Mouse (Mus musculus): ENCODE measurements at regions not wholly inside any gene's neighbourhood (a gene's known extent, or its start where the extent isn't known, plus 50 kb on each side); places are given as distances from the start of the nearest gene placed in this dataset.

DNA sequence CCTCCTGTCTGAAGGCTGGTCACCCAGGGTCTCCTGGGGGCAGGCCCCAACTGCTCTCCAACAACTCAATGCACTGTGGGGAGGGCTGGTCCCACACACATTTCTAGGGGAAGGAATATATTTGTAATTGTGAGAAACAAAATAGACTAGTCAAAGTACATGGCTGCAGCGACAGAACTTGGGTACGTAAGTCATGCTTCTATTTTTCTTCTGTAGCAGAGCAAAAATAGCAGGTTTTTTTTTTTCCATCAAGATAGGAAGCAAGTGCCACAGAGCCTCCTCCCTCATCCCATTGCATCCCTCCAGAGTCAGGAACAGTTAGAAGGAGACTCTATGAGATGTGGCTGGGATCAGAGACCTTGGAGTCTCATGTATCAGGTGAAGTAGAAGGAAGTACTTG lies 124.9 kb upstream of the Tnr start:
- Histone ChIP-seq H3K4me3 (no peak overlapping the region), H3K27ac (no peak overlapping the region)
- no peak for DNase-seq
- intact Hi-C loops (cut with DNase I), result loop anchor here (5.0 kb wide), 2 partner anchors 169 to 384 kb away; no protein-coding TSS in a partner anchor
- TF ChIP-seq CTCF (IDR thresholded peaks at IDR 0.05), result no peak

DNA sequence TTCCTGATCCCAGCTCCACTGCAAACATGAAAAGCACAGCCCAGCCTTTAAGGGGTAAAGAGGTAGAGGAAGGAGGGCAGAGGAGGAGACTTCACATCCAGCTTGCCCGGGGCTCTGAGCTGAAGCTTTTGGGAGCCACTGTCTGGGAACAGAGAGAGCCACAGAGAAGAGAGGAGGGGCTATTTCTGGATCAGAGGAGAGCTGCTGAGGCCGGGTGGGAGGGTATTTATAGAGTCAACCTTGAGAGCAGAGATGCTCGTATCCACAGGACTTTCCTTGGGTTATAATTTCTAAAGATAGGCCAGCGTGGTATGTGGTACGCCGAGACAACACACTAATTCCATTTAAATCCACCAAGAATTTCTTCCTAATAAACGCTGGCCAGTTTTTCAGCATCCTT lies 117.3 kb upstream of the Tnr start:
- intact Hi-C loops (cut with DNase I), result no loop called here
- Histone ChIP-seq H3K27ac (no peak overlapping the region), H3K4me3 (no peak overlapping the region)
- no peak for DNase-seq
- TF ChIP-seq CTCF (IDR thresholded peaks at IDR 0.05), result no peak

DNA sequence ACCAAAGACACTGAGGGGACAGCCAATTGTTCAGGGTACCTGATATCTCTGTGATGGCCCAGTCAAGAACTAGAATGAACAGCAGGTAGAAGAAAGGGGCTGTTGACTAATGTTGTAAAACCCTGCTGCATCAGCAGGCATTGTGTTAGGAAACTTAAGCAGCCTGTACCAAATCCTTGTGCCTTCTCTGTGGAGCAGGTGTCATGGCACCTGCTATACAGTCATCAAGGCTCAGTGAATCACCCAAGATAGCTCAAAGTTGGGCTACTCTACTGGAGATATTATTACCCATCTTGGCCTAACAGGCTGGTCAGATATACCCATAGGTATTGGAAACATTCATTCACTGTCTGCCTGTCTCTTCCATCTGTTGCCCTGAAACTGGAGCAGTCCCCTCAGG lies 116.8 kb upstream of the Tnr start:
- Histone ChIP-seq H3K4me3 (no peak overlapping the region), H3K27ac (no peak overlapping the region)
- intact Hi-C loops (cut with DNase I), result no loop called here
- DNase-seq, result no peak
- TF ChIP-seq CTCF (IDR thresholded peaks at IDR 0.05), result no peak

DNA sequence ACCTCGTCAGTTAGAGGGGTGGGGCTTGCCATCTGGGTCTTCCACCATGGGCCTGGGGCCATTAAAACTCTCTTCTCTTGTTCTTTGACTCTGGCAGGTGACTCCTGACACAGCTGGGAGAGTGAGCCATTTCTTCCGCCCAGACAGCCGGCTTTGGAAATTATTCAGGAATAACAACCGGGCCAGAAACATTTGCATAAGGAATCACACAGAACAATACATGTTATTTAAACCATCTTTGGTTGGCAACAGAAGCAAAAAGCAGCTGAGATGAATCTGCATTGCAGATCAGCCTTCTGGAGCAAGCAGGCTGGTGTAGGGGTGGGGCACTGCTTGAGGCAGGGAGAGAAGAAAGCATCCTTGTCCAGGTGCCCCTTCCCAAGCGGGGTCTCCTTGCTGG lies 110.2 kb upstream of the Tnr start:
- H3K4me3 ChIP-seq, result no peak overlapping the region
- no peak for TF ChIP-seq CTCF (IDR thresholded peaks at IDR 0.05)
- intact Hi-C loops (cut with DNase I), result no loop called here
- H3K27ac ChIP-seq, result no peak overlapping the region
- no peak for DNase-seq

DNA sequence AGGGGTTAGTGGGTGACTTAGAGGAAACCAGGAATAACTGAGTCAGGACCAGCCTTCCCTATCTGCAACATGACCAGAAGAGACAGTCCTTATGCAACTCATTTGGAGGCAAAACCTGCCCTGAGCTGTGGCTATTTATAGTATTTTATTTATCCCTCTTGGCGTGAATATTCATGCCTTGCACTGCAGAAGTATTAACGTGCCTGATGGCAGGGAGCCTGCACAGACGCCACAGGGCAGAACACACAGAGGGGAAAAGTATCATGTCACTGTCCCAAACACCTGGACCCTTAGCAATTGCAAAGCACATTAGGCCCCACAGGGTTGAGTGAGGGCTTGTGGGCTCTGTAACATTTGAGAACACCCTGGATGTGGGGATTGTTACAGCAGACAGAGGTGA lies 107.9 kb upstream of the Tnr start:
- no peak for TF ChIP-seq CTCF (IDR thresholded peaks at IDR 0.05)
- DNase-seq, result peak; percentile 73
- Histone ChIP-seq H3K27ac (peak overlapping the region; percentile 70; the same call in 1 of the 2 replicates), H3K4me3 (no peak overlapping the region)
- intact Hi-C loops (cut with DNase I), result no loop called here

DNA sequence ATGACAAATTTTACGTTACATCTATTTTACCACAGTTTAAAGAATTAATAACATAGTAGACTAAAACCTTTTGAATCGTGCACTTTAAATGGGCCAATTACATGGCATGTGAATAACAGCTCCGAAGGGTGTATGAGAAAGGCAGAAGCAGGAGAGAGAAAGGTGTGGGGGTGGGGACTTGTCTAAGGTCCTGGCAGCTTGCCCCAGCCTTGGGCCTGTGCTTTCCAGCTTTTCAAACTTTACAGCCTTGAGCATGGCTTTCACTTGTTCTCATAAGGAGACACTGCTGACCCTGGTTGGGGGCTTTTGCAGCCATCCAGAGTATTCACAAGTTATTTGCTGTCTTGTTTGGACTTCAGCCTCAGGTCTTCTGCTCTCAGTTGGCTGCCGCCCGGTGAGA lies 106.4 kb upstream of the Tnr start:
- intact Hi-C loops (cut with DNase I), result no loop called here
- DNase-seq, result no peak
- no peak overlapping the region for H3K4me3 ChIP-seq
- H3K27ac ChIP-seq, result no peak overlapping the region
- no peak for TF ChIP-seq CTCF (IDR thresholded peaks at IDR 0.05)

DNA sequence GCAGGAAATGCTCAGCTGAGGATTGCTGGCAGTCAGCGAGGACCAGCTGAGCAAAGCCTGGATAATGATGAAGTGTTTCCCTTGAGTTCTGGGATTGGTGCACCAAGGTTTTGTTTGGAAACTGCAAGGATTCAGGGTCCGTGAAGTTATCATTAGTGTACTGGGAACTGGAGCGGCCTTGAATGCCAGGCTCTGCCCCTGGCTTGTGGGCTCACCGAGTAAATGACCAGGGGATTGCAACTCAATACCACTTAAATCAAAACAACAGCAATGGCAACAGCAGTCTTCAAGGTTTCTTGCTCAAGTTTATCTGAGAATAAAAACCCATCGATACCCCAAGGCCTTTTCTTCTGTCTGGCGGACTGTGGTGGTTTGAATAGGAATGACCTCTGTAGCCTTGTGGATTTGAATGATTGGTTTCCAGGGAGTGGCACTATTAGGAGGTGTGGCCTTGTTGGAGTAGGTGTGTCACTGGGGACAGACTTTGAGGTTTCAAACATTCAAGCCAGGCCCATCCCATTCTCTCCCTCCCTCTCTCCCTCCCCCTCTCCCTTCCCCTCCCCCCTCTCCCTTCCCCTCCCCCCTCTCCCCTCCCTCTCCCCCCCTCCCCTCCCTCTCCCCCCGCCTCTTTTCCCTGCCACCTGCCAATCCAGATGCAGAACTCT lies 104.1 kb upstream of the Tnr start:
- no peak for DNase-seq
- H3K27ac ChIP-seq, result no peak overlapping the region
- intact Hi-C loops (cut with DNase I), result no loop called here
- TF ChIP-seq CTCF (IDR thresholded peaks at IDR 0.05), result no peak
- no peak overlapping the region for H3K4me3 ChIP-seq

DNA sequence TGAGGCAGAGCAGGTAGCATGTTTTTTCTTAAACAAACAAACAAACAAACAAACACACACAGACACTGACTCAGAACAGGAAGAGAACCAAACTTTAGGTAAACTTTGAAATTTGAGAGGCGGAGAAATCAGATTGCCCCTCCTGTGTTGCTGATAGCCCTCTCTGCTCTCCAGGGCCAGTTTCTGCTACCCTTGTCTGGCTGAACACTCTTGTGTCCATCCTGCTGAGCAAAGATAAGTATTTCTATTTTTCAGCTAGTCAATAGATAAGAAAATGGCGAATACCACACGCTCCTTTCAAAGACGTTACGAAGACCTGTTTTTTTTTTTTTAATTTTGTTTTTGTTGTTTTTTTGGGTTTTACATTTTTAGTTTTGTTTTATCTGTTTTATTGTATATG lies 103.4 kb upstream of the Tnr start:
- no peak for TF ChIP-seq CTCF (IDR thresholded peaks at IDR 0.05)

DNA sequence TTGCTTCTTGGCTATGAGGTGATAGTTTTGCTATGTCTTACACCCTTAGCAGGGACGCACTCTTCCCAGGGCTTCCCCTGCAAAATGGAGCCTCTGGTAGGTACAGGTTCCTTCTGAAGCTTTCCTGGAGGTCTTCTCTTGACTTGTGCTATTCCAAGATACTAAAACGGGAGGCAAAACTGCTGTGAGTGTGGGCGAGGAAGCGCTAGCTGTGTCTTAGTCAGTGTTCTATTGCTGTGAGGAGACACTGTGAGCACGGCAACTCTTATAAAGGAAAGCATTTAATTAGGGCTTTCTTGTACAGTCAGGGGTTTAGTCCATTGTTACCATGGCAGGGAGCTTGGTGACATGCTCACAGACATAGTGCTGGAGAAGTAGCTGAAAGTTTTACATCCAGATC lies 99.9 kb upstream of the Tnr start:
- intact Hi-C loops (cut with DNase I), result no loop called here
- Histone ChIP-seq H3K4me3 (no peak overlapping the region), H3K27ac (no peak overlapping the region)
- DNase-seq, result no peak
- TF ChIP-seq CTCF (IDR thresholded peaks at IDR 0.05), result no peak

More for the DNA sequence above, 103.4 kb upstream of the Tnr start:
- no peak overlapping the region for H3K27ac ChIP-seq
- intact Hi-C loops (cut with DNase I), result no loop called here
- DNase-seq, result no peak
- H3K4me3 ChIP-seq, result no peak overlapping the region

DNA sequence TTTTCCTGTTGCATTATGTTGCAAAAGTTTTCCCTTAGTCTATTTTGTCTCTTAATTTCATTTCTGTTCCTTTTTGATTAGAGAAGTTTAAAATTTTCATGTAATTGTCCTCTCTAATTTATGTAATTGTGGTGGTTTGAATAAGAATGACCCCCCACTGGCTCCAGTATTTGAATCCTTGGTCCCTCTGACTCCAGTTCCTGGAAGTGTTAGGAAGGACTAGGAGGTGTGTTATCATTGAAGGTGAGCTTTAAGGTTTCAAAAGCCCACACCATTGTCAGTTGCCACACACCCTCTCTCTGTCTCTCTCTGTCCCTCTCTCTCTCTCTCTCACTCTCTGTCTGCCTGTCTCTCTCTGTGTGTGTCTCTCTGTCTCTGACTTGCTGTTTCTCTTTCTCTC lies 93.6 kb upstream of the Tnr start:
- no peak for DNase-seq
- Histone ChIP-seq H3K4me3 (no peak overlapping the region), H3K27ac (no peak overlapping the region)
- no peak for TF ChIP-seq CTCF (IDR thresholded peaks at IDR 0.05)
- intact Hi-C loops (cut with DNase I), result no loop called here

DNA sequence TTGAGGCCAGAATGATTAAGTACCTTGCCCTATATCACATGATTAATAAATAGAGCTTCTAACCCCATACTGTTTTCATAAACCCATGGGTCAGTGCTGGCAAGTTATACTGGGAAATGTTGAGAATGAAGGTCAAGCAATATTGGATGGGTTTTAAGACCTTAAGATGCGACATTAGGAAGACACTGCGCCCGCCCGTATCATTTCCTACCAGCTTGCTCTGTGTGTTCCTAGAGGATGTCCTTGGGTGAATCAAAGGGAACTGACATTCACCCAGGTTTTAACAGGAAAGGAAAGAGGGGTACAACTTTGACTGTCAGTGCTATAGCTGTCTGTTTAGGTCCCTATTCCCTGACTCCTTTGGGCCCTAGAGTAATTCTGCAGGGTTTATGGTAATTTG lies 90.0 kb upstream of the Tnr start:
- no peak for DNase-seq
- intact Hi-C loops (cut with DNase I), result no loop called here
- no peak for TF ChIP-seq CTCF (IDR thresholded peaks at IDR 0.05)
- H3K27ac ChIP-seq, result no peak overlapping the region
- no peak overlapping the region for H3K4me3 ChIP-seq

DNA sequence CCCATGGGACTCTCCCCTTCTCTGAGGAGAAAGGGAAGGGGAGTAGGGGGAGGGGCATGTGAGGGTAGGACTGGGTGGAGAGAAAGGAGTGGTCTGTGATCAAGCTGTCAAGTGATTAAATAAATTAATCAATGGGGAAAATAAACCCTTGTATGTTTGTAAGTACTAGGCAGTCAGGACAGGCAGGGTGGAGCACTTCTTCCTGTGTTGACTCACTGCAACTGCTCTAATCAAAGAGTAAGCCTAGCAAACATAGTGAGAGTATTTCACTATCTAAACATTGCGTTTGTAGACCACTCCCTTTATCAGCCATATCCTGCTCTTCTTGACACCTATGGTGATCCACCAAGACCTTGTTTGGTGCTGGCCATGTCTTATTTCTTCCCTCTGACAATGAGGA lies 82.8 kb upstream of the Tnr start:
- no peak for DNase-seq
- intact Hi-C loops (cut with DNase I), result no loop called here
- H3K27ac ChIP-seq, result no peak overlapping the region
- no peak overlapping the region for H3K4me3 ChIP-seq
- TF ChIP-seq CTCF (IDR thresholded peaks at IDR 0.05), result no peak

DNA sequence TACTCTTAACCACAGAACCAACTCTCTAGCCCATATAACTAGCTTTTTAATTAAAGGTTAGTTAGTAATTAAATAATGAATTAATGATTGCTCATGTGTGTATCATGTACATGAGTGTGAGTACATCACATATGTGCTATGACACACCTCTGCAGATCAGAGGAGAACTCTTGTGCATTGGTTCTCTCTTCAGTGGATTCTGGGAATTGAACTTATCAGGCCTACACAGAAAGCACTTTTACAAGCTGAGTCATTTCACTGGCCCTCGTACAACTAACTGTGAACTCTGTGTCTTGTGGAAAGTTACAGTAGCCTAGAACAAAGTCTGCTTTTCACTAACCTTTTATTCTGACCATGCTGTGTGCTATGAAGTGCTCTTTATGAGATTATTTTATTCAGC lies 79.5 kb upstream of the Tnr start:
- no peak overlapping the region for H3K27ac ChIP-seq
- intact Hi-C loops (cut with DNase I), result no loop called here
- no peak overlapping the region for H3K4me3 ChIP-seq
- TF ChIP-seq CTCF (IDR thresholded peaks at IDR 0.05), result no peak
- DNase-seq, result no peak

DNA sequence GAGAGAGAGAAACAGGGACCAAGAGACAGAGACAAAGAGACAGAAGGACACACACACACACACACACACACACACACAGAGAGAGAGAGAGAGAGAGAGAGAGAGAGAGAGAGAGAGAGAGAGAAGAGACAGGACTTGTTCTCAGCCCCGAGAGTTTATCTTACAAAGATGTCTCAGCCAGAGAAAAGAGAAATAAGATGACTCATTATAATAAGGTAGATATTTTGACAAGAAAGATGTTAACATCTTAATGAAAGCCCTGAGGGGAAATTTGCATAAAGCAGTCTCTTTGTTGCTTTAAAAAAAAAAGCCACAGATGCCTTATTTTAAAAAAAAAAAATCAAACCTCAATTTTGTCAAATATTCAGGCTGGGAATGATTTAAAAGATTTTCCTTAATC lies 78.1 kb upstream of the Tnr start:
- intact Hi-C loops (cut with DNase I), result no loop called here
- H3K4me3 ChIP-seq, result no peak overlapping the region

More for the DNA sequence above, 78.1 kb upstream of the Tnr start:
- no peak for TF ChIP-seq CTCF (IDR thresholded peaks at IDR 0.05)
- no peak for DNase-seq
- H3K27ac ChIP-seq, result no peak overlapping the region
